Mouse (Mus musculus): Measurements from ENCODE around the gene C1qtnf7.

- TF ChIP-seq CTCF (IDR thresholded peaks at IDR 0.05; ENCODE audit: borderline replicate concordance, control insufficient read depth, extremely low read depth, insufficient read depth, low read length, poor library complexity), result no peak
- no peak for TF ChIP-seq POLR2A (IDR thresholded peaks at IDR 0.05; ENCODE audit: control insufficient read depth, extremely low read depth, insufficient read depth, low read length, poor library complexity)
Measured at GRCm38 (mm10) chr5:43665144-43665543, 149.8 kb downstream of the C1qtnf7 start.
